Mouse (Mus musculus) erythroblast, embryonic 14.5 days (primary cell): ENCODE data around the gene Cnst. TPM values are rescaled to one million over a fixed set of nuclear protein-coding genes. Genes with fewer than 3 reads are reported as not detected.

Experiments
- H3K27me3 ChIP-seq: 2 replicates; pipeline ENCODE4 v1.6.1; 2012; ENCODE audit warnings: inconsistent platforms; ENCODE audit not compliant: control insufficient read depth
- H3K36me3 ChIP-seq: 2 replicates; pipeline ENCODE4 v1.6.1; 2012; ENCODE audit warnings: mild to moderate bottlenecking, inconsistent platforms; ENCODE audit not compliant: control insufficient read depth
- H3K4me1 ChIP-seq: 2 replicates; pipeline ENCODE4 v1.6.1; 2012; ENCODE audit warnings: inconsistent platforms; ENCODE audit not compliant: control insufficient read depth
- H3K4me3 ChIP-seq: replicated peaks from 2 replicates; pipeline ENCODE3; 2012; ENCODE audit warnings: moderate library complexity, mild to moderate bottlenecking, inconsistent platforms
- H3K9me3 ChIP-seq: 2 replicates; pipeline ENCODE4 v1.6.1; 2012; ENCODE audit warnings: low read length, inconsistent platforms, mixed read lengths; ENCODE audit not compliant: control insufficient read depth
- GATA1 ChIP-seq: IDR thresholded peaks from 2 replicates; pipeline ENCODE4 v1.6.1; 2012; ENCODE audit warnings: low read length, inconsistent platforms, mixed read lengths
- TAL1 ChIP-seq: IDR thresholded peaks from 3 replicates; pipeline ENCODE4 v1.6.1; 2012; ENCODE audit warnings: low read length, inconsistent platforms, mixed read lengths
- polyA plus RNA-seq: library from polyadenylated mRNA; stranded (reverse); fragments of >175 nt; gene quantifications from 2 replicates; pipeline ENCODE4 v1.2.3, GENCODE M21; 2012

Cnst gene
- polyA plus RNA-seq, 1 experiment: 1.8 TPM

- TF ChIP-seq GATA1 (no peak), TAL1 (no peak)
- Histone ChIP-seq H3K9me3 (no peaks in the 10 kb centered on the region), H3K4me1 (peaks cover 11% of the 10 kb centered on the region), H3K27me3 (peaks cover 50% of the 10 kb centered on the region), H3K36me3 (no peaks in the 10 kb centered on the region), H3K4me3 (peak overlapping the region; percentile 63)
These were observed 121.3 kb downstream of the Cnst start for GRCm38 (mm10) chr1:179667450-179667849.

- no peaks in the 10 kb centered on the region for H3K9me3 ChIP-seq
- no peaks in the 10 kb centered on the region for H3K36me3 ChIP-seq
- TF ChIP-seq GATA1: no peak
- TF ChIP-seq TAL1: no peak
- peaks cover 11% of the 10 kb centered on the region for H3K4me1 ChIP-seq
- H3K27me3 ChIP-seq: peaks cover 50% of the 10 kb centered on the region
- H3K4me3 ChIP-seq: peak within 1 kb of the TSS; percentile 63
These were observed 122.0 kb downstream of the Cnst start, which contains the start of gene Sccpdh for GRCm38 (mm10) chr1:179668013-179668805. Gene Sccpdh (plus strand): TSS chr1:179668210.

GRCm38 (mm10) chr1:179668836-179669537, 122.8 kb downstream of the Cnst start:
- no peaks in the 10 kb centered on the region for H3K9me3 ChIP-seq
- H3K36me3 ChIP-seq: no peaks in the 10 kb centered on the region
- H3K27me3 ChIP-seq: peaks cover 50% of the 10 kb centered on the region
- TF ChIP-seq GATA1: no peak
- no peak for TF ChIP-seq TAL1
- peaks cover 11% of the 10 kb centered on the region for H3K4me1 ChIP-seq
- H3K4me3 ChIP-seq: peak overlapping the region; percentile 63

GRCm38 (mm10) chr1:179674355-179674754, 128.2 kb downstream of the Cnst start:
- Histone ChIP-seq H3K4me3 (no peak overlapping the region), H3K27me3 (peaks cover 13% of the 10 kb centered on the region), H3K36me3 (no peaks in the 10 kb centered on the region), H3K4me1 (no peaks in the 10 kb centered on the region), H3K9me3 (no peaks in the 10 kb centered on the region)
- TF ChIP-seq TAL1: no peak
- no peak for TF ChIP-seq GATA1

GRCm38 (mm10) chr1:179677031-179677430, 130.9 kb downstream of the Cnst start:
- H3K36me3 ChIP-seq: no peaks in the 10 kb centered on the region
- no peaks in the 10 kb centered on the region for H3K27me3 ChIP-seq
- no peak overlapping the region for H3K4me3 ChIP-seq
- no peaks in the 10 kb centered on the region for H3K9me3 ChIP-seq
- H3K4me1 ChIP-seq: no peaks in the 10 kb centered on the region
- no peak for TF ChIP-seq TAL1
- no peak for TF ChIP-seq GATA1

Other genes with a start within 250 kb of the Cnst start
- gene Smyd3, start 28.3 kb upstream of the Cnst start, polyA plus RNA-seq: 0.02 and 0.09 TPM in 2 replicates
- gene Tfb2m, start 103 bp upstream of the Cnst start, polyA plus RNA-seq: 0.23 and 0.32 TPM in 2 replicates
- not detected in 2 replicates for gene Sccpdh, start 121.8 kb downstream of the Cnst start, polyA plus RNA-seq
- not detected in 2 replicates for gene Kif28, start 198.9 kb downstream of the Cnst start, polyA plus RNA-seq